Mouse (Mus musculus): ENCODE measurements at regions not wholly inside any gene's neighbourhood (a gene's known extent, or its start where the extent isn't known, plus 50 kb on each side); places are given as distances from the start of the nearest gene placed in this dataset.

DNA sequence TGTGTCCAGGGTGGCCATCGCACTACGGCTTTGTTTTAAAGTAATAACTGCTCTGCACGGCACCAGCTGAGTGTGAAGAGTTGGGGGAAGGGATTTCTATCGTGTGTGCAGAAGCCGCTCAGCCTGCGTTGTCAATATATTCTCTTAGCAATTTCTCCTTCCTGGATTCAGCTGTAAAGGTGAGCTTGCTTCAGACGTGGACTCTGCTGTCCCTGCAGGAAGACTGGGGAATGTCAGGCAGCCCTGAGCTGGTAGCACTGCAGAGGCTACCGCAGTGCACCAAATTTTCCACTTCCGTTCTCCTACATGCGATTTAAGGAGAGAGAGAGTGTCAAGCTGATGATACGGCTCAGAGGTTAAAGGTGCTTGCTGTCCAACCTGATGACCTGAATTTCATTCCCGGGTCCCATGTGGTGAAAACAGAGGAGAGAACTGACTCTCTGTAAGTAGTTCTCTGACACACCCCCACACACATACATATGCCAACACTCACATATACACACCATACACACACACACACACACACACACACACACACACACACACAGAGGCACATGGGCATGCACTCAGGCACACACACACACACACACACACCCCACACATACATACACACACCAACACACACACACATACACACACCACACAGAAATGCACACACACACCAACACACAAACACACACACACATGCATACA lies 59.9 kb upstream of the Prelid3b start:
- DNase-seq (ENCODE audit: low spot score in 2 of 2), result peak in 1 of 2 experiments; percentile 14

DNA sequence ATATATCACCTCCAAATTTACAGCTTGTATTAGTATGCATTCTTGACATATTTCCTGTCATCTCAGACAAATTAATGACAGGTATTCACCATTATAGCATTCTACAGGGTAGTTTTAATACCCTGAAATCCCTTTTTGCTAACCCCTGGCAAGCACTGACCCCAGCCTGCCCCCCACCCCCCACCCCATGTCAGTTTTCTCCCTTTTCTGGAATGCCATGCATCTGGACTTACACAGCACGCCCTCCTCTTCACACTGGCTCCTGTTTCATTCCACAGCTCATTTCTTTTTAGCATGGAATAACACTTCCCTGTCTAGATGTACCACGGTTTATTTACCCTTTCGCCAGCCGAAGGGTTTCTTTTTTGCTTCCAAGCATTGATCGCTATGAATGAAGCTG lies 67.8 kb upstream of the Prelid3b start:
- no peak for DNase-seq (ENCODE audit: low spot score in 2 of 2)

DNA sequence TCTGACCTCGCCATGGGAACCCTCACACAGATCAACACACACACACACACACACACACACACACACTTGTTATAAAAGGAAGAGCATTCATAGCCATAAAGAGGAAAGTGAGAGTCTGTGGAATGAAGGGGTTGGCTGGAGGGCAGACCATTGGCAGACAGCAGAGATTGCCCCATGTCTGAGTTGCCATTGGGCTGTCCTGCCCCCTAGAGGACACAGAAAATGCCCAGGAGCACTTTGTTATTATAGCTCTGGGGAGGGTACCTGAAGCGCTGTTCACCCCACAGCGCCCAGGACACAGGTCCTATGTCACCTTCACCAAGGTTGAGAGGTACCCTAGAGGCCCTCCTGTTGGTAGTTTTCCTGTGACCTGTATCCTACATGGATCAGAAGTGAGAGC lies 74.3 kb upstream of the Prelid3b start:
- DNase-seq (ENCODE audit: low spot score in 2 of 2), result no peak

DNA sequence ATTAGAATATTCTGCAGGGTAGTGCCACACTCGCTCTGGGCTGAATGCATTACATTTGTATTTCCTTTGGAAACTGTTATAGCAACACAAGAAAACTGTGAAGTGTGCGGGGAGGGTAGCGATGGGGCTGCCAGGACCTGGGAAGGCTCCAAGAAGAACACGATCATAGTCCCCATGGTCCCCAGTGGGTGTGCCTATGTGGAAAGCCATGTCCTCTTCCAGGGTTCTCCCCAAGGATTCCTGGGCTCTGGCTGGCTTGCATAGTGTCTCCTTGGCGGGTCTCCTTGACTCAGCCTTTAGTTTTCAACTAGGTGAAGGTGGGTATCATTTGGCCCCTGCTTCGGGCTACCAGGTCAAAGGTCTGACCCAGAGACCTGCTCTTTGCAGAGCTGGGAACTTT lies 74.8 kb upstream of the Prelid3b start:
- no peak for DNase-seq (ENCODE audit: low spot score in 2 of 2)

DNA sequence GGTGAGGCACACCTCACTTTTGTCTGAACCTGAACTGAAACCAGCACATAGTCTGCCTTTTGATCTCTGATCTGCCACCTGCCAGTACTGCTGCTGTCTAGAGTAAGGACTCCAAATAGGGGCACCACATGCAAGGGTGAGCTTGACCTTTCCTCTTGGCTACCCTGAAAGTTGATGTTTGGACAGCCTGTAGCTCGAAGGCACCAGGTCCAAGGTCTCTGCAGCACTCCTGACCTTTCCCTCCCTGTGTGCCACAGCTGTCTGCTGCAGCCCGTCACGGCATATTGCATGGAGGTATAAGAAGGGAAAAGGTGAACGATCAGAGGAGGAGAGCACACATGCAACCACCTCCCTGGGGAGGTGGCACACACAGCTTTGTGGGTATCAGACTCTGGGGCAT lies 75.9 kb upstream of the Prelid3b start:
- DNase-seq (ENCODE audit: low spot score in 2 of 2), result no peak

DNA sequence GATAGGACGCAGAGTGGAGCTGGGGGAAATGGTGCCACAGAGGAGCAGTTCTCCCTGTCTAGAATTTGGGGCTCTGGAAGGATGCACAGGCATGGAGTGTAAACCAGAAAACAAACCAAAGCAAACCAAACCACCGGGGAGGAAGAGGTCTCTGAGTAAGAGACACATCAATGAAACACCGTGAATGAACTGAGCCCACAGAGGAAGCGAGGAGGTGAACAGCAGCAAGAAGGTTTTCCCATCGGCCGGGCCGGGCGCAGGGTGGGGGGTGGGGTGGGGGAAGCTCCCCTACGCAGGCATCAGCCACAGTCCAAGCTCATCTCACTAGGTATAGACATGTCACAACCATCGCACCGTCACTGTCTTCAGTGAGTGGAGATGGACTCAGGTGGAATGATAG lies 82.9 kb upstream of the Prelid3b start:
- DNase-seq (ENCODE audit: low spot score in 2 of 2), result no peak

DNA sequence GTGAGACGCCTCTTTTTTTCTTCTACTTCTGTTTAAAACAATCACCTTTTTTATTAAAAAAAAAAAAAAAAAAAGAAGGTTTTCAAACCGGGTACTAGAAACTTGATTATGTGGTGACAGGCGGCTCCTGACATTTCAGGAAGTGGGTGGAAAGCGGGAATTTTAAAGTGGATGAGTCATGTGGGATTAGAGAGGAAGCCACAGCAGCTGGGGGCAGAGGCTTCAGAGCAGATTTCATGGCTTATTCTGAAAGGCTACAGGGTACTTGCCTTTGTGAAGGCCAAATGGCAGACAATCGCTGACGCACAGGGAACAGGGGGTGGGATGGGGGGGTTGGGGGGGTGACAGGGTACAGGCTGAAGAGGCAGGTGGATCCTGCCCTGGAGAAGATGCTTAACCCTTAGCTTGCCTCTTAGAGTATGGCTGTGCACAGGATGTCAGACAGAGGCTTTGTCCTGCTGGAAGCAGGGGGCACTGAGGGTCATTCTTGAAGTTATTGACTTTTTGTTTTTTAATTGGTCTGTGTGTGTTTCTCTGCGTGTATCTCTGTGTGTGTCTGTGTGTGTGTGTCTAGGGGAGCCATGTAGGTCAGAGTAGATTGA lies 81.4 kb upstream of the Zfp831 start:
- no peak for DNase-seq (ENCODE audit: low spot score in 2 of 2)

DNA sequence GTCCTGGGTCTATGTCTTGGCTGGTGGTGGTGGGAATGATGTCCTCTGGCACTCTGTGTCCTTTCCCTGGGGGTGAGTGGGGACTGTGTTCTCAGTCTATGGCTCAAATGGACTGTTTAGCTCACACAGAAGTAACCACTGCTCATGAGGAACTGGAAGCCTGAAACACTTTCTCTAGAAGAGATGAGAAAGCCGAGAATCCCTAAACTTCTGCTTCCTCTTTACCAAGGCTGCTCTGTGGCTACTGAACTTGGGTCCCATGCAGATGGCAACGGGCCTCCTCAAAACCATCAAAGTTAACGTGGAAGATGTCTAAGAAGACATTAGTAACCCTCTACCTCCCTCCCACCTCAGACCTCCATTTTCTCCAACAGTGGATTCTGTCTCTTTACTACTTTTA lies 79.4 kb upstream of the Zfp831 start:
- no peak for DNase-seq (ENCODE audit: low spot score in 2 of 2)

DNA sequence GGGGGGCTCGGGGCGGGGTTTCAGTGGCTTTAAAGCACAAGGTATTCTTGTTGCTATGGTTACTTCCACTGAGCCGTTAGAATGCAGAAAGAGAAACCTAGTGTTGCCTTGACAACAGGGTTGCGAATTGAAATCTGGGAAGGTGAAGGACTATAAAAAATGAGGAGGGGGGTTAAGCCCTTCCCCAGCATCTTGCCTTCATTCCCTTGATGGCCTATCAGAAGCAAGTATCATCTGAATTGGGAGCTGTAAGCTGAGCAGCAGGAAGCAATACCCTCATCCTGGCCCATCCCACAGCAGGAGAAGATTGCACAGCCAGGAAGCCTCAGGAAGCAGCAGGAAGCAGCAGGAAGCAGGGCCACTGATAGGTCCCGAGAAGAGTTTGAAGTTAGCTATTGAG lies 78.5 kb upstream of the Zfp831 start:
- no peak for DNase-seq (ENCODE audit: low spot score in 2 of 2)

DNA sequence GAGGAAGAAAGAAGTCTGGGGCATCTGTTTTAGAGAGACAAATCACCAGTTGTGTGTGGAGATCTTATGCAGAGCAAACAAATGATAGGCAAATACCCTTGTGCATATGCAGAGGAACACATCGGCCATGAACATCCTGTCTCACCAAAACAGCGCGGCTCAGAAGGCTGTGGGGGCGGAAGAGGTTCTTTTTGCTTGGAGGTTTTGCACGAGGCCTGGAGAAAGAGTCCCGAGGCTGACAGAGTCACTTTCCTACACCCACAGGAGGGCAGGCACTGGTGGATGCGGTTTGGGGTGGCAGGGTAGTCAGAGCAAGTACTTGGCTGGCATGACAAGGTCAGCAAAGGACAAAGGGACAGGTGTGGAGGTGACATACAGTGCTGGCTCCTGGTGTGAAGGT lies 77.4 kb upstream of the Zfp831 start:
- no peak for DNase-seq (ENCODE audit: low spot score in 2 of 2)

DNA sequence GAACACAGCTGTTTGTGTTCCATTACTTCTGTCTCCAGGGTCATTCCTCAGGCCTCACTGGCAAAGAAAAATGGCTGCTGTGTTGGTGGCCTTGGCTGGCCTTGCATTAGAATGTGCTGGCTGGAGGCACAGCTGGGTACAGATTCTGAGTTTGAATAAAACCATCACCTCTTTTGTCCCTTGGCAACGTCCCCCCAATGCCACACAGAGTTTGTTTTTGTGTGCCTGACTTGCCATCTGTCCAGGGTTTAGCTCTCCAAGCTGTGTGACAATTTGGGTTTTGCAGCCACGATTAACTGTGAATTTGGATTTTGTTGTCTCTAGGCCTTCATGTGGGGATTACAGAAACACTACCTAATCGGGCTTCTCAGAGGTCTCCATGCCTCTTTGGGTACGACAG lies 76.6 kb upstream of the Zfp831 start:
- DNase-seq (ENCODE audit: low spot score in 2 of 2), result no peak

DNA sequence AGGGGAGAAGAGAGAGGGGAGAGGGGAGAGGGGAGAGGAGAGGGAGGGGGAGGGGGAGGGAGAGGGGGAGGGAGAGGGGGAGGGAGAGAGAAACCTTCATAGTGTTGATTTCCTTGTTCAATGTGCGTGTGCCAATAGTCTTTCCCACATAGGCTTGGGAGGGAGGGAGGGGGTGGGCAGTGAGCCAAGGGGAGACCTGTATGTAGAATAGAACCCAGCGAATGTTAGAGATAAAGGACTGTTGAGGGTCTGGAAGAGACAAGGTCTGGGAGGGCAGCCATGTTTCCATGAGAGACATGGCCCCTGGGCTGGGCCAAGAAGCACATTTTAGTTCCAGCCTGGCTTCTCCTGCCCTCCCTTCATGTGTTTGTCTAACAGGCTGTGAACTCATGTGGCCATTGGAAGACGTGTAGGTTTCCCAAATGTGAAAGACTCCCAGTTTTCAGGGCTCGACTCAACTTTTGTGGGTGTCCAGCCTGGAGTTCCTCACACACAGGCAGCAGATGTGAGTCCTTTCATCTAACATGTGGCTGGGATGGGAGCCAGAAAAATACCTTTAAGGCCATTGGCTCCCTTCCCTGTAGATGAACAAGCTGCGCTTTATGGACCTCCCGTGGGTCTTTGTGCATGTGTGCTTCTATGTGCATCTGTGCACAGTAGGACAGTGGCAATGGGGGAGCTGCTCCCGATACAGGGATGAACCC lies 68.4 kb upstream of the Zfp831 start:
- no peak for DNase-seq (ENCODE audit: low spot score in 2 of 2)

DNA sequence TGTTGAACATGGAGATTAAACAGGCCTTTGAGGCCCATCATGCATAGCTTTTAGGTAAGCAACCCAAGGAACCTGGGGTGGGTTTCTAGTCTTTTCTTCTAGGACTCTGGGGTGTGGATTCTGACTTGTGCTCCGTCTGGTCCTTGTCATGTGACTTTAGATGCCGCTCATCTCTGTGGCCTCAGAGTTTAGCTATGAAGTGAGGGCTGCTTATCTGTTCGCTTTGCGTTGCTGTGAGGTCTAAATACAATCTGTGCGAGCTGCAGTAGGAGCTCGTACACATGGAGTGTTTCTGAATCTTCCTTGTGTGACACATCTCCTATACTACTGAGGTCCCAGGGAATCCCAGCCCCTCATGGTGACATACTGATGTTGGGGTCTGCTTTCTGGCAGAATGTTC lies 67.8 kb upstream of the Zfp831 start:
- no peak for DNase-seq (ENCODE audit: low spot score in 2 of 2)

DNA sequence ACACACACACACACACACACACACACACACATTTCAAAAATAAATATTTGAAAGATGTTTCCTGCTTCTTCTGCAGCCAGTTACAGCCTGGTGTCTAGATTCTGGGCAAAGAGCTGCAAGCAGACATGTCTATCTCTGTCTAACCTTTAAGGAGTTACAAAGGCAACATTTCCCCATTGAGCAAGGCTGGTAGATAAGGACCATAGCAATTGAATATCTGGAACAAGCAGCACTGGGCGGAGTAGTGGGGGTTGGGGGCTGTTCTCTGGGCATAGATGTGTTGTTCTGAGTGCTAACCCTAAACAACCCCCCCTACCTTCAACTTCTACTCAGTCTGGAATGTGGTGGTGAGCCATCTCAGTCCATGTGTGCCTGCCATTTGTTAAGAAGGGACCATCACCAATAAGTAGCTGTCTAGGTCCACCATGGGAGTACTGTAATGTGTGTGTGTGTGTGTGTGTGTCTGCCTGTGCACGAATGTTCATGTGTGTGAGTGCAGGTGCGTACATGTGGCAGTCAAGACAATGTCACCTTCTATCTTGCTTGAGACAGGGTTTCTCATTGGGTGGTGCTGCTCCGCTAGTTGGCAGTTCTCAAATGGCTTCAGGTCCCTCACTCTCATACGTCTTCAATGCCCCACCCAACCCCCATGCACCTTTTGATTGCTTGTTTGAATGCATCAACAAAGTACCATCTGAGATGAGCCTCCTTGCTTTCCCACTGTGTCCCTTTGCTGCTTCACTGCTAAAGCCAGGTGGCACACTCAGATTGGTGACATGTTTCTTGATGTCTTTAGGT lies 62.2 kb upstream of the Zfp831 start:
- DNase-seq (ENCODE audit: low spot score in 2 of 2), result no peak

DNA sequence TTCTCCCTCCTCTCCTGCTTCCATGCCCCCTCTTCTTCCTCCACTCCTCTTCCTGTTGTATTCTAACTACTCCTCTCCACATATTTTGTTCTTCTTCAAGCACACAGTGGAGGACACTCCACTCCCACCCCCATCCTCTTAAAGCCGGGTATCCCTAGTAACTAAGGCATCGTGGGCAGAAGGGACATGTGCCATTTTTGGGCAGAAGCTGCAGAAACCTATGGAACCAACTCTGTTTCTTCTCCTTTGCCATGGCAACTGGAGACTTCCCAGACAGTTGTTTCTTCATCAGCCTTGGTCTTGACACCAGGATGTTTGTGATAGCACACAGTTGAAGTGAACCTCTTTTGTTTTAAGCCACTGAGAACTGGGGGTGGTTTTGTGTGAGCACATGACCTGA lies 59.1 kb upstream of the Zfp831 start:
- DNase-seq (ENCODE audit: low spot score in 2 of 2), result peak in 1 of 2 experiments; percentile 56
